Mouse (Mus musculus) retina, embryonic 14.5 days (tissue): ENCODE measurements around the gene Cpsf3.
A peak's percentile ranks its signal among the peaks of the same experiment; 100 is the strongest.

ENCODE experiments used
- DNase-seq: peaks from one replicate; pipeline ENCODE4 v3.0.0-alpha.2; 2015; ENCODE audit warnings: low spot score

Gene Cpsf3

GRCm38 (mm10) chr12:21289651-21290050, 4.5 kb downstream of the Cpsf3 start:
- DNase-seq, result no peak

GRCm38 (mm10) chr12:21298856-21299255, 13.7 kb downstream of the Cpsf3 start:
- no peak for DNase-seq

- no peak for DNase-seq
These were observed 16.1 kb downstream of the Cpsf3 start for GRCm38 (mm10) chr12:21301324-21301723.

- DNase-seq, result no peak
These were observed 16.7 kb downstream of the Cpsf3 start for GRCm38 (mm10) chr12:21301932-21302331.

GRCm38 (mm10) chr12:21302361-21302783, 17.2 kb downstream of the Cpsf3 start:
- DNase-seq, result no peak

- DNase-seq, result no peak
These were observed 20.6 kb downstream of the Cpsf3 start for GRCm38 (mm10) chr12:21305741-21306140.

GRCm38 (mm10) chr12:21306721-21307120, 21.5 kb downstream of the Cpsf3 start:
- DNase-seq, result no peak

- DNase-seq, result no peak
These were observed 27.0 kb downstream of the Cpsf3 start for GRCm38 (mm10) chr12:21312201-21312600.

- peak; percentile 88 for DNase-seq
These were observed 31.0 kb downstream of the Cpsf3 start, which contains the start of gene Iah1 for GRCm38 (mm10) chr12:21315923-21316868. TSS of gene Iah1 (plus strand) at chr12:21316389.

GRCm38 (mm10) chr12:21316869-21317265, 31.7 kb downstream of the Cpsf3 start:
- DNase-seq, result no peak

GRCm38 (mm10) chr12:21318143-21318895, 33.1 kb downstream of the Cpsf3 start:
- peak; percentile 71 for DNase-seq

GRCm38 (mm10) chr12:21320317-21320716, 35.1 kb downstream of the Cpsf3 start:
- DNase-seq, result no peak

GRCm38 (mm10) chr12:21321170-21321569, 36.0 kb downstream of the Cpsf3 start:
- no peak for DNase-seq

GRCm38 (mm10) chr12:21322296-21322695, 37.1 kb downstream of the Cpsf3 start:
- no peak for DNase-seq

GRCm38 (mm10) chr12:21322856-21323255, 37.7 kb downstream of the Cpsf3 start:
- DNase-seq, result no peak

- DNase-seq, result no peak
These were observed 38.9 kb downstream of the Cpsf3 start for GRCm38 (mm10) chr12:21324101-21324500.

- no peak for DNase-seq
These were observed 40.1 kb downstream of the Cpsf3 start for GRCm38 (mm10) chr12:21325266-21325665.

- DNase-seq, result no peak
These were observed 41.1 kb downstream of the Cpsf3 start for GRCm38 (mm10) chr12:21326325-21326724.

- no peak for DNase-seq
These were observed 44.6 kb downstream of the Cpsf3 start for GRCm38 (mm10) chr12:21329661-21330400.

GRCm38 (mm10) chr12:21330961-21331576, 45.9 kb downstream of the Cpsf3 start:
- no peak for DNase-seq

GRCm38 (mm10) chr12:21331711-21332110, 46.5 kb downstream of the Cpsf3 start:
- no peak for DNase-seq

- no peak for DNase-seq
These were observed 47.8 kb downstream of the Cpsf3 start for GRCm38 (mm10) chr12:21333021-21333420.
